Mouse (Mus musculus) CH12.LX (cell line): ENCODE data around the gene Gm20388.

Experiments used
- CHD2 ChIP-seq: IDR thresholded peaks from 2 replicates; pipeline ENCODE4 v1.6.1; 2011; ENCODE audit warnings: low read length, improper control_type of control experiment
- CTCF ChIP-seq, 2 experiments: IDR thresholded peaks in 1 of 2; conservative IDR thresholded peaks in 1 of 2; 2 replicates each; pipeline ENCODE4 v1.5.1; 2011 to 2012; ENCODE audit warnings: low read depth in 2 of 2, low read length in 2 of 2, improper control_type of control experiment in 1 of 2, inconsistent platforms in 1 of 2, mild to moderate bottlenecking in 1 of 2, moderate library complexity in 1 of 2
- EP300 ChIP-seq: IDR thresholded peaks from 2 replicates; pipeline ENCODE4 v1.6.1; 2011; ENCODE audit warnings: low read length, improper control_type of control experiment
- HCFC1 ChIP-seq: IDR thresholded peaks from 2 replicates; pipeline ENCODE4 v1.6.1; 2012; ENCODE audit warnings: low read depth, mild to moderate bottlenecking, inconsistent platforms, low read length, improper control_type of control experiment
- JUND ChIP-seq: conservative IDR thresholded peaks from 2 replicates; pipeline ENCODE4 v1.6.1; 2011; ENCODE audit warnings: low read depth, low read length, improper control_type of control experiment
- MEF2A ChIP-seq: IDR thresholded peaks from 2 replicates; pipeline ENCODE4 v1.6.1; 2014; ENCODE audit warnings: low read depth, mild to moderate bottlenecking, inconsistent platforms, low read length, improper control_type of control experiment, borderline replicate concordance
- POLR2A ChIP-seq: IDR thresholded peaks from 2 replicates; pipeline ENCODE4 v1.6.1; 2011; ENCODE audit warnings: low read depth, mild to moderate bottlenecking, improper control_type of control experiment, low read length
- UBTF ChIP-seq: IDR thresholded peaks from 2 replicates; pipeline ENCODE4 v1.6.1; 2012; ENCODE audit warnings: low read depth, mild to moderate bottlenecking, inconsistent platforms, low read length, improper control_type of control experiment, moderate library complexity

- no peak for TF ChIP-seq CTCF (conservative IDR thresholded peaks at IDR 0.05 in 1 of 2, IDR thresholded peaks at IDR 0.05 in 1 of 2; ENCODE audit: low read depth in 2 of 2, low read length in 2 of 2)
- TF ChIP-seq CHD2: no peak
- TF ChIP-seq POLR2A: peak; percentile 94
- 0 out of 2 replicates have a peak, but pooled peaks have one; percentile 49 for TF ChIP-seq UBTF
- peak; percentile 72 for TF ChIP-seq HCFC1
- no peak for TF ChIP-seq MEF2A
- TF ChIP-seq EP300: no peak
- no peak for TF ChIP-seq JUND
These were observed 3567.2 kb downstream of the Gm20388 start, which contains the start of gene Afg3l1 for GRCm38 (mm10) chr8:123477737-123478258.
